Mouse (Mus musculus): Measurements from ENCODE around the gene Tex2.

DNA sequence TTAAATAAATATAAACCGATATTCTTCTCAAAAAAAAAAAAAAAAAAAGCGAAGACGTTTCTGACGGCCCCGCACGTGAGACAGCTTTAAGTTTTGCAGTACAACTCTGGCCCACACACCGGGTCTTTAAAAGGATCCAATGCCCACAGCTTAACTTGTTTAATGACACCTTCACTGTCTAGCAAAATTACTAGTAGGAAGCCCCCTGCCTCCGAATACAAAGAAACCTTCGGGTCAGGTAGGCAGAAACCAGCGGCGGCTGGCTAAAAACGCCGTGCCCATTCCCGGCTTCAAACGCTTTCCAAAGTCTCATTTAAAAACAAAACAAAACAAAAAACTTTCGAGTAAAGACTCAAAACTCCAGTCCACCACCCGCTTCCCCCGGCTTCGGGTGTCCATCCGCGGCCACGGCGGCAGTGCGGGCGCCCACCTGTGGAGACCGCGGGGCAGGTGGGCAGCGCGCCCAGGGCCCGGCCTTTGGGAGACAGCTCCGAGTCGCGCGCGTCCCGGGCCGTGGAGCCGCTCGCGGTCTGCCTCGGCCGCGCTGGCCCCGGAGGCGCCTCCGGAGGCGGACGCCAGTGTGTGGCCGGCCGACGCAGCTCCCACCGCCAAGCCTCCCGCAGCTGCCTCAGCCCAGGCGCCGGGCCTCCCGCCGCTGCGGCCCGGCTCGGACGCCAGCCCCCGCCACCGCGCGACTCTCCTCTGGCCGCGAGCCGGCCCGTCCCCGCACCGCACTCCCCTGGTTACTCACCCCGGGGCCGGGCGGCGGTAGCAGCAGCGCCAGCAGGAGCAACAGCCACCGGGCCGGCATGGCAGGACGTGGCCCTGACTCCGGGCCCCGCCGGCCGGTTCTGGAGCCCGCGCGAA, 126.1 kb downstream of the Tex2 start:
- TF ChIP-seq CTCF (IDR thresholded peaks at IDR 0.05; ENCODE audit: insufficient read depth, low read depth, low read length) (no peak), POLR2A (IDR thresholded peaks at IDR 0.05; ENCODE audit: insufficient read depth, low read depth, low read length) (no peak)

Data from olfactory bulb, adult 2 months (tissue).